Mouse (Mus musculus) stomach, postnatal 0 days (tissue): Measurements from ENCODE around the gene Pdcd6. TPM values are rescaled to one million over a fixed set of nuclear protein-coding genes. Genes with fewer than 3 reads are reported as not detected.

Experiments used
- ATAC-seq: fragments of 200-750 bp; cut with Nextera tagmentation; 2 replicates; pipeline ENCODE4 v1.8.0; 2017; ENCODE audit not compliant: low FRiP score, low TSS enrichment
- DNase-seq: peaks from one replicate; pipeline ENCODE4 v3.0.0-alpha.2; 2016; ENCODE audit warnings: low spot score
- H3K27ac ChIP-seq: fragments of 300-500 bp; sonication (generic); replicated peaks from 2 replicates; pipeline ENCODE4 v1.5.1; 2014; ENCODE audit warnings: mild to moderate bottlenecking, control low read depth
- H3K27me3 ChIP-seq: fragments of 300-500 bp; sonication (generic); 2 replicates; pipeline ENCODE4 v1.6.1; 2014; ENCODE audit warnings: low read length; ENCODE audit not compliant: control insufficient read depth, insufficient read depth
- H3K36me3 ChIP-seq: fragments of 300-500 bp; sonication (generic); 2 replicates; pipeline ENCODE4 v1.6.1; 2014; ENCODE audit warnings: low read length, mixed read lengths; ENCODE audit not compliant: control insufficient read depth, insufficient read depth
- H3K4me1 ChIP-seq: fragments of 300-500 bp; sonication (generic); replicated peaks from 2 replicates; pipeline ENCODE4 v1.6.1; 2014; ENCODE audit warnings: antibody characterized with exemption; ENCODE audit not compliant: control insufficient read depth, insufficient read depth
- H3K4me2 ChIP-seq: fragments of 300-500 bp; sonication (generic); replicated peaks from 2 replicates; pipeline ENCODE4 v1.6.1; 2014; ENCODE audit warnings: low read depth, mild to moderate bottlenecking, control low read depth, moderate library complexity
- H3K4me3 ChIP-seq: fragments of 300-500 bp; sonication (generic); 2 replicates; pipeline ENCODE4 v1.5.1; 2014; ENCODE audit warnings: low read depth, low read length, control low read depth
- H3K9ac ChIP-seq: fragments of 300-500 bp; sonication (generic); 2 replicates; pipeline ENCODE4 v1.6.1; 2014; ENCODE audit warnings: mild to moderate bottlenecking, low read length, control low read depth, mixed read lengths
- H3K9me3 ChIP-seq: fragments of 300-500 bp; sonication (generic); 2 replicates; pipeline ENCODE4 v1.6.1; 2016; ENCODE audit warnings: low read length; ENCODE audit not compliant: control insufficient read depth
- CTCF ChIP-seq: IDR thresholded peaks from 2 replicates; pipeline ENCODE4 v1.5.1; 2016; ENCODE audit warnings: antibody characterized with exemption, low read depth, mild to moderate bottlenecking, moderate library complexity
- EP300 ChIP-seq: optimal IDR thresholded peaks from 2 replicates; pipeline ENCODE3; 2016; ENCODE audit warnings: antibody characterized with exemption
- WGBS: fragments of 180-500 bp; shearing (Covaris S2); extraction: QIAGEN DNeasy Blood & Tissue Kit; methylation state at CpG from one replicate; pipeline ENCODE4 v1.1.7; 2014; 5-methylcytosine and 5-hydroxymethylcytosine counted together
- polyA plus RNA-seq: library from polyadenylated mRNA; unstranded; fragments of >200 nt; fragmentation: Nextera tagmentation; extraction: Ambion mirVana; gene quantifications from 2 replicates; pipeline ENCODE4 v1.2.1, GENCODE M21; 2015

Pdcd6 gene
- polyA plus RNA-seq, 1 experiment from 2014 or later: 138 TPM

DNA sequence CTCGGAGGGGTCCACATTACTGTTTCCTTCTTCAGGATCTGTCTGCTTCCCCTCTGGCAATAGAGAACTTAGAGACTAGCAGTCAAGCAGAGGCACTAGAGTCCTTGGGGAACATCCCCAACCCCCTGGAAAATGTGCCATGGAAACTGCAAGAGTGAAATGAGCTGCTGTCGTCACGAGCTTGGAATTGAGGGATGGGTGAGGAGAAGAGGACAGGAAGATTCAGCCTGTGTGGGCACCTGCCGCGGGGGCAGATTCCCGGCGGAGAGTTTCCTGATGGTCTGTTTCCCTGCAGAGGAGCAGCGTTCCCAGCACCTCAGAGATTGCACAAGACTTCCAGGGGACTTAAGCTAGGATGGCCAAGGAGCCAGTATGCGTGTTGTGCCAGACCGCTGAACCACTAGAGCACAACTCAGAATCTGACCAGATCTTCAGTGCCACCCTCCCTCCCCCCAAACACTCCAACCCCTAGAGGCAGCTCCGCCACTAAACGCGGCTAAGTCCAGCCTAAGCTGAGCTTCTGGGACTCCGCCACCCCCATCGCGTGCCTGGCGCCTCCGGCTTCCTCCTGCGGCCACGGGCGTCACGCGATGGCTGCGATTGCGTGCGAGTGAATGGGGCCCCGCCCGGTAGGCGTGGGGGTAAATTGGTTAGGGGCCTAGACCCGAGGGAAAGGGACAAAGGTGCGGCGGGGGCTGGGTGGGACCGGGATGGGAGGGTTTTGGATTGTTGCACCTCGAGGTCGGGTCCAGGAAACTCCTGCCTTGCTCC is 57.7 kb downstream of the Pdcd6 start:
- H3K9me3 ChIP-seq: no peaks in the 10 kb centered on the region

More for the DNA sequence above, 57.7 kb downstream of the Pdcd6 start:
- Histone ChIP-seq H3K27me3 (no peaks in the 10 kb centered on the region), H3K4me2 (peak overlapping the region; percentile 70), H3K27ac (peak overlapping the region; percentile 40; the same call in 1 of the 2 replicates), H3K4me1 (no peaks in the 10 kb centered on the region; the same call in 1 of the 2 replicates), H3K4me3 (peak overlapping the region; percentile 42), H3K9ac (peak overlapping the region; percentile 62), H3K36me3 (no peaks in the 10 kb centered on the region)
- ATAC-seq (peak; percentile 89), DNase-seq (peak; percentile 68)
- 5% methylated on average over 34 of the region's 35 CpGs for WGBS
- TF ChIP-seq CTCF (no peak), EP300 (no peak)

Other genes with a start within 250 kb of the Pdcd6 start
- gene Slc9a3, start 196.1 kb downstream of the Pdcd6 start, polyA plus RNA-seq: 1.3 TPM in 2 replicates
- 43.2 and 44.5 TPM in 2 replicates for gene Exoc3, start 108.8 kb downstream of the Pdcd6 start, polyA plus RNA-seq
- 0.47 and 0.53 TPM in 2 replicates for gene Ahrr, start 25.2 kb downstream of the Pdcd6 start, polyA plus RNA-seq
- gene Sdha, start 32.7 kb upstream of the Pdcd6 start, polyA plus RNA-seq: 156 and 171 TPM in 2 replicates
- 31.4 and 33.1 TPM in 2 replicates for gene Ccdc127, start 32.7 kb upstream of the Pdcd6 start, polyA plus RNA-seq
- not detected in 2 replicates for gene Lrrc14b, start 46.4 kb upstream of the Pdcd6 start, polyA plus RNA-seq
- gene Zfp72, start 73.3 kb upstream of the Pdcd6 start, polyA plus RNA-seq: 1.7 and 2.3 TPM in 2 replicates
- 92.7 and 99.0 TPM in 2 replicates for gene Ftl1-ps1, start 82.1 kb upstream of the Pdcd6 start, polyA plus RNA-seq
- gene Zfp825, start 176.4 kb upstream of the Pdcd6 start, polyA plus RNA-seq: 10.6 and 10.7 TPM in 2 replicates